Mouse (Mus musculus) midbrain, embryonic 14.5 days (tissue): ENCODE measurements around the gene Pole3. TPM values are rescaled to one million over a fixed set of nuclear protein-coding genes. Genes with fewer than 3 reads are reported as not detected.
A peak's percentile ranks its signal among the peaks of the same experiment; 100 is the strongest.

Experiments
- ATAC-seq: fragments of 200-750 bp; cut with Nextera tagmentation; 2 replicates; pipeline ENCODE4 v1.8.0; 2017; ENCODE audit warnings: moderate number of reproducible peaks, moderate library complexity; ENCODE audit not compliant: low FRiP score, low TSS enrichment
- DNase-seq: peaks from one replicate; pipeline ENCODE4 v3.0.0-alpha.2; 2015
- H3K27ac ChIP-seq: fragments of 300-500 bp; sonication (generic); replicated peaks from 2 replicates; pipeline ENCODE4 v1.5.1; 2014; ENCODE audit warnings: mild to moderate bottlenecking, low read depth, low read length, moderate library complexity
- H3K27me3 ChIP-seq: fragments of 300-500 bp; sonication (generic); 2 replicates; pipeline ENCODE4 v1.6.1; 2014; ENCODE audit warnings: low read length, control low read depth, mixed read lengths; ENCODE audit not compliant: control insufficient read depth, insufficient read depth
- H3K36me3 ChIP-seq: fragments of 300-500 bp; sonication (generic); 2 replicates; pipeline ENCODE4 v1.6.1; 2014; ENCODE audit warnings: low read length, control low read depth; ENCODE audit not compliant: control insufficient read depth, insufficient read depth
- H3K4me1 ChIP-seq: fragments of 300-500 bp; sonication (generic); 2 replicates; pipeline ENCODE4 v1.6.1; 2014; ENCODE audit warnings: mild to moderate bottlenecking, antibody characterized with exemption, low read length, control low read depth; ENCODE audit not compliant: control insufficient read depth, insufficient read depth
- H3K4me2 ChIP-seq: fragments of 300-500 bp; sonication (generic); 2 replicates; pipeline ENCODE4 v1.6.1; 2014; ENCODE audit warnings: mild to moderate bottlenecking, low read length, moderate library complexity
- H3K4me3 ChIP-seq: fragments of 300-500 bp; sonication (generic); replicated peaks from 2 replicates; pipeline ENCODE4 v1.5.1; 2014; ENCODE audit warnings: low read depth, low read length
- H3K9ac ChIP-seq: fragments of 300-500 bp; sonication (generic); replicated peaks from 2 replicates; pipeline ENCODE4 v1.6.1; 2014; ENCODE audit warnings: mild to moderate bottlenecking, low read length, moderate library complexity
- H3K9me3 ChIP-seq: fragments of 300-500 bp; sonication (generic); 2 replicates; pipeline ENCODE4 v1.6.1; 2016; ENCODE audit warnings: low read length, control low read depth, mixed read lengths; ENCODE audit not compliant: control insufficient read depth
- WGBS: fragments of 180-500 bp; shearing (Covaris S2); extraction: QIAGEN DNeasy Blood & Tissue Kit; methylation state at CpG from one replicate; pipeline ENCODE4 v1.1.7; 2014; 5-methylcytosine and 5-hydroxymethylcytosine counted together
- polyA plus RNA-seq: library from polyadenylated mRNA; unstranded; fragments of >200 nt; fragmentation: Nextera tagmentation; extraction: Ambion mirVana; gene quantifications from 2 replicates; pipeline ENCODE4 v1.2.1, GENCODE M21; 2014

Gene Pole3
- polyA plus RNA-seq, 1 experiment from 2014 or later: 63.5 TPM

DNA sequence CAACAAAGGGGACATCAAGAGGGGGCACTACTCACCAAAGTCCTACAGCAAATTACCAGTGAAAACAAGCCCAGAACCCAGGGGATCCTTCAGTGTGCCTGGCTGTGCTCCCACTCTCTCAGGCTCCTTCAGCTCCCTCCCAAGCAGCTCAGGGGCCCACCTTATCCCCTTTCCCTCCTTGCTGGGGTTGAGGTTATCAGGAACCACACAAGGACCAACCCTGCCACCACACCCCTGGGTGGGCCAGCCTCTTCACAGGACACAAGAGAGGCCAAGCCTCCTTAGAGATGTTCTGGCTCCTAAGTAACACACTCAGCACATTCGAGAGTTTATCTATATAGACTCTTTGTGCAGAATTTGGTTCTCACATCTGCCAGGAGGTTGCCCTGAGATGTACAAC, 8.3 kb downstream of the Pole3 start:
- WGBS: 97% methylated on average over 1 of the region's 1 CpGs
- no peak for DNase-seq
- Histone ChIP-seq H3K36me3 (peaks cover 24% of the 10 kb centered on the region), H3K4me1 (peaks cover 17% of the 10 kb centered on the region), H3K9ac (no peak overlapping the region), H3K4me3 (no peak overlapping the region), H3K4me2 (no peak overlapping the region), H3K9me3 (no peaks in the 10 kb centered on the region), H3K27ac (no peak overlapping the region), H3K27me3 (no peaks in the 10 kb centered on the region)
- ATAC-seq: no peak

DNA sequence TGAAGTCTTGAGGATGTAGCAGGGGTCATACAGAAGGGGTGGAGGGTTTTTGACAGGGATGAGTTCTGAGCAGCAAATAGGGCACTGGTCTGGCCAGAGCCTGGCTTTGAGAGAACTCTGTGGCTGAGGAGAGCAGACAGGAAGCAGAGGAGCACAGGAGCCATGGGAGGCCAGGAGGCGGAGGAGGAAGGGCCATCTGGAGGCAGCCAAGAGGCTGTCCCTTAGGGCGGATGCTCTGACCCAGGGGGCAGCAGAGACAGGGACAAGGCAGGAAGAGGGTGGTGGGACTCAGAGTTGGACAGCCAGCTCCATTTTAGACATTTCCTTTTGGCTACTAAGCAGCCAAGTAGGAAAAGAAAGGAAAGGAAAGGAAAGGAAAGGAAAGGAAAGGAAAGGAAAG, 8.8 kb downstream of the Pole3 start:
- ATAC-seq (no peak), DNase-seq (no peak)
- Histone ChIP-seq H3K9me3 (no peaks in the 10 kb centered on the region), H3K4me2 (no peak overlapping the region), H3K36me3 (peaks cover 29% of the 10 kb centered on the region), H3K27ac (no peak overlapping the region), H3K4me3 (no peak overlapping the region), H3K27me3 (no peaks in the 10 kb centered on the region), H3K4me1 (peaks cover 17% of the 10 kb centered on the region), H3K9ac (no peak overlapping the region)
- WGBS: 48% methylated on average over 2 of the region's 2 CpGs

DNA sequence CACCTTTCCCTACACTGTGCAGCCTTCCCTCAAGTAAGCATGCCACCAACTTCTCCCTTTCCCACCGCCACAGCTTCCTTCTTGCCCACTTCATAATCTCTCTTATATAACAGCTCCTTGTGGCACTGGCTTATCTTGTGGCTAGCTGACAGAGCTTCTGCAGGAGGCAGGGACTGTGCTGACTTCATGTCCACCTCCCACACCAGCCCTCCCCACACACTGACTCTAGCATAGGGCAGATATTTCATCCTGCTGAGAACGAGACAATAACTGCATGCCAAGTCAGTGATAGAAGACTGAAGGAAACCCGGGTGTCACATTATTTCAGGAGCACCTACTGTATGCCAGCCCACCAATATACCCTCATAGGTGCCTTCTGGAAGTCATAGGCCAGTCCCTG, 9.4 kb downstream of the Pole3 start:
- no peak for DNase-seq
- Histone ChIP-seq H3K4me1 (peaks cover 14% of the 10 kb centered on the region), H3K27me3 (no peaks in the 10 kb centered on the region), H3K27ac (no peak overlapping the region), H3K9ac (no peak overlapping the region), H3K36me3 (peaks cover 35% of the 10 kb centered on the region), H3K4me3 (no peak overlapping the region), H3K4me2 (no peak overlapping the region), H3K9me3 (no peaks in the 10 kb centered on the region)
- WGBS: 90% methylated on average over 3 of the region's 3 CpGs
- ATAC-seq: no peak

- DNase-seq: no peak
- WGBS: 88% methylated on average over 7 of the region's 7 CpGs
- no peaks in the 10 kb centered on the region for H3K9me3 ChIP-seq
- H3K36me3 ChIP-seq: peaks cover 40% of the 10 kb centered on the region
- no peak for ATAC-seq
- no peak overlapping the region for H3K27ac ChIP-seq
- H3K27me3 ChIP-seq: no peaks in the 10 kb centered on the region
- H3K4me3 ChIP-seq: no peak overlapping the region
- no peak overlapping the region for H3K4me2 ChIP-seq
- peaks cover 10% of the 10 kb centered on the region for H3K4me1 ChIP-seq
- H3K9ac ChIP-seq: no peak overlapping the region
These were observed 9.9 kb downstream of the Pole3 start for GRCm38 (mm10) chr4:62514995-62515394.

DNA sequence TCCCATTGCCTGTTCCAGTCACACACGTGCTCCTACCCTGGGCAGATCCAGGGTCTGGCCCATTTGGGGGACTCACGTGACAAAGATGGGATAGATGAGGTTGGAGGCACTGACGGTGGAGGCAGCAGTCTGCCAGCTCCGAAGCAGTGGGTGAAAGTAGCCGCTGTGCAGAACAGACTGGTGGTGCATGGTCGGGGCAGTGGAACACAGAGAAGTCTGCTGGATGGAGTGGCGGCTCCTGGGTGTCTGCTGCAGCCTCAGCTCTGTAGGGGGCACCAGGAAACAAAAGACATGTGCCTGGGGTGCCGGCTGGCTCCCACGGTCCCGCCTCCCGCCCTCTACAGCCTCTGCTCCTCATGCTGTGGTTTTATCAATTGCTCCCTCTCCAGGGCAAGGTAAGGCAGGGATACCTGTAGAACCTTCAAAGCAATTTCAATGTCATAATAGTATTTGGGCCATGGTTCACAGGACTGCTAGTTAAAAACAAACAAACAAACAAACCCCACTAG, 10.8 kb downstream of the Pole3 start:
- H3K9ac ChIP-seq: no peak overlapping the region
- no peak overlapping the region for H3K27ac ChIP-seq
- DNase-seq (no peak), ATAC-seq (no peak)
- no peak overlapping the region for H3K4me3 ChIP-seq
- WGBS: 50% methylated on average over 11 of the region's 11 CpGs
- H3K36me3 ChIP-seq: peaks cover 50% of the 10 kb centered on the region
- peaks cover 9% of the 10 kb centered on the region for H3K4me1 ChIP-seq
- H3K4me2 ChIP-seq: no peak overlapping the region
- H3K27me3 ChIP-seq: no peaks in the 10 kb centered on the region
- H3K9me3 ChIP-seq: no peaks in the 10 kb centered on the region

DNA sequence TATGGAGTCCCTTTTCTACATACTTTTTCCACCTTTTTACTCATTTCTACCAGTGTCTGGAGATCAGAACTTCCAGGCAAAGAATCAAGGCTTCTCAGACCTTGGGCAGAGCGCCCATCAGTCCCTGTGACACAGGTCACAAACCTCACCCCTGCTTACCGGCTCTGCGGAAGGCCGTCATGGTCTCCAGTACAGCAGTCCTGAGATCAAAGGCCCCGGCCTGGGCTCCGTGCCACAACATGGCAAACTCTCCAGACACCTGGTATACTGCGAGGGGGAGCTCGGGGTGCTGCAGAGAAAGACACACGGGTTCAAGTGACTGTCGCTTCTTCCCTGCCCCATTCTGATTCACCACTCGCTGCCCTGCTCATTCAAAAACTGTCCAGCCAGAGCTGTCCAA, 14.9 kb downstream of the Pole3 start:
- Histone ChIP-seq H3K9ac (no peak overlapping the region), H3K9me3 (no peaks in the 10 kb centered on the region), H3K4me2 (no peak overlapping the region), H3K27me3 (no peaks in the 10 kb centered on the region), H3K4me1 (no peaks in the 10 kb centered on the region), H3K4me3 (no peak overlapping the region), H3K36me3 (peaks cover 64% of the 10 kb centered on the region), H3K27ac (no peak overlapping the region)
- ATAC-seq (no peak), DNase-seq (no peak)
- 94% methylated on average over 11 of the region's 11 CpGs for WGBS

- ATAC-seq (no peak), DNase-seq (no peak)
- H3K4me1 ChIP-seq: no peaks in the 10 kb centered on the region
- H3K36me3 ChIP-seq: peaks cover 61% of the 10 kb centered on the region
- H3K9ac ChIP-seq: no peak overlapping the region
- no peak overlapping the region for H3K4me2 ChIP-seq
- no peaks in the 10 kb centered on the region for H3K27me3 ChIP-seq
- no peaks in the 10 kb centered on the region for H3K9me3 ChIP-seq
- H3K4me3 ChIP-seq: no peak overlapping the region
- no peak overlapping the region for H3K27ac ChIP-seq
- WGBS: 94% methylated on average over 5 of the region's 5 CpGs
These were observed 16.0 kb downstream of the Pole3 start for GRCm38 (mm10) chr4:62508839-62509238.

- Histone ChIP-seq H3K9ac (no peak overlapping the region), H3K9me3 (no peaks in the 10 kb centered on the region), H3K4me2 (no peak overlapping the region), H3K4me3 (no peak overlapping the region), H3K36me3 (peaks cover 42% of the 10 kb centered on the region), H3K4me1 (no peaks in the 10 kb centered on the region), H3K27me3 (no peaks in the 10 kb centered on the region), H3K27ac (no peak overlapping the region)
- DNase-seq: peak; percentile 26
- 72% methylated on average over 2 of the region's 2 CpGs for WGBS
- ATAC-seq: no peak
These were observed 18.1 kb downstream of the Pole3 start for GRCm38 (mm10) chr4:62506798-62507197.

DNA sequence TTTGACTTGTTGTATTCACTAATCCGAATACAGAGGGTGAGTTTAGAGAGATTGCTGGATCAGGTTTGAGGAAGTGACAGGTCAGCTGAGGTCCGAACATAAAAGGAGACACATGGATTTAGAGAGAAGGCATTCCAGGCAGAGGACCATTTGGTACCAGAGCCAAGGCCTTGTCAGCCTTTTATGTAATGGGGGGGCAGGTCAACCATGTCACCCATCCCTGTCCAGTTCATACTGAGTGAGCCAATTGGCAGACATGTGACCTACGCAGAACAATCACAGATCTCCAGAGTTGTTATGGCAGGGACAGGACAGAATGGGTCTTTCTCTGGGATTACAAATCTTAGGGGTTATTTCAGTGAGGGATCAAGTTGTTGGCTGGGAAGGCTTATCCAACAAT, 18.9 kb downstream of the Pole3 start:
- H3K4me1 ChIP-seq: peaks cover 2% of the 10 kb centered on the region; the same call in 1 of the 2 replicates
- H3K27ac ChIP-seq: no peak overlapping the region
- no peaks in the 10 kb centered on the region for H3K27me3 ChIP-seq
- no peak for ATAC-seq
- H3K36me3 ChIP-seq: peaks cover 34% of the 10 kb centered on the region
- no peak for DNase-seq
- H3K9me3 ChIP-seq: no peaks in the 10 kb centered on the region
- 91% methylated on average over 3 of the region's 3 CpGs for WGBS
- no peak overlapping the region for H3K9ac ChIP-seq
- H3K4me3 ChIP-seq: no peak overlapping the region
- H3K4me2 ChIP-seq: no peak overlapping the region
